Mouse (Mus musculus): ENCODE results near the gene Ugt1a7c. TPM values are rescaled to one million over a fixed set of nuclear protein-coding genes. Genes with fewer than 3 reads are reported as not detected.
"Not testable (repeated sequence)": the region's sequence is repeated elsewhere in the genome, so short reads cannot be mapped to it uniquely, and the experiment has no call there.

Ugt1a7c gene
- polyA plus RNA-seq, 1 experiment: 1.1 TPM

DNA sequence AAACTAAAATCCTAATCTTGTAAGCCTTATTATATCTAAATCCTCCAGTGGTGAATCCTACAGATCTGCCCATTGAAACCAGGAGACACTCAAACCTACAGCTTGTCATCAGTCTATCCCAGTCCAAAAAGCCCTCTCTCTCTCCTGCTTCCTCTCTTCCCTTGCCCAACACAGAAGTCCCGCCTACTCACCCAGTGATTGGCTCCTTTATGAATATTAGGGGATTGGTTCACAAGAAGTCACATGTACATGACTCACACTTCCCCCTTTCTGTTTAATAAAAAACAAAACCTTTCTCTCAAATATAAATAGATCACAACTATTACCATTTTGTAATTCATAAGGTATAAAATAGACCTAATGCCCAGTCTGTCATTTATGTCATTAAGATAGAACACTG is 17.7 kb upstream of the Ugt1a7c start:
- no peak for DNase-seq
- TF ChIP-seq POLR2A (IDR thresholded peaks at IDR 0.05; ENCODE audit: control insufficient read depth, extremely low read depth, insufficient read depth, low read length, poor library complexity) (no peak), CTCF (IDR thresholded peaks at IDR 0.05; ENCODE audit: borderline replicate concordance, control insufficient read depth, extremely low read depth, insufficient read depth, low read length, poor library complexity) (no peak)
- H3K4me1 ChIP-seq (replicated peaks; ENCODE audit: control insufficient read depth, insufficient read depth, low read length): no peaks in the 10 kb centered on the region
- H3K27me3 ChIP-seq (ENCODE audit: control insufficient read depth, insufficient read depth, low read length): no peaks in the 10 kb centered on the region
- no peak overlapping the region for H3K4me3 ChIP-seq (ENCODE audit: control insufficient read depth, insufficient read depth, low read length)
- no peaks in the 10 kb centered on the region for H3K36me3 ChIP-seq (ENCODE audit: control insufficient read depth, insufficient read depth, low read length)
- no peak overlapping the region for H3K27ac ChIP-seq (ENCODE audit: control insufficient read depth, insufficient read depth, low read length)
- 85% methylated on average over 1 of the region's 1 CpGs for WGBS

DNA sequence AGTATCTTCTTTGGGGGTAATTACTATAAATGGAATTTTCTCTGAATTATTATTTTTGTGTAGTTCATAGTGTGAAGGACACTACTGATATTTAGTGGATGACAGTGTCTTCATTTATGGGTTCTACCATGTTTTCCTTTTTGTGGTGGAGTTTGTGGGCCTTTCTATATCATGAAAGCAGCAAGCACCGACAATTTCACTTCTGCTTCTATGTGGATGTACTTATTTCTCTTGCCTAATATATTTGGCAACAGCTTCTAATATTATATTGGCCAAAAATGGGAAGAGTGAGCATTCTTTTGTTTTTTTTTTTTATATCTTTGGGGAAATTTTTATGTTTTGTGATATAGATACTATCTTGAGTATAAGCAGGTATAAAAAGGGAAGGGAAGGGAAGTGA is 13.2 kb upstream of the Ugt1a7c start:
- Histone ChIP-seq H3K36me3 (ENCODE audit: control insufficient read depth, insufficient read depth, low read length) (no peaks in the 10 kb centered on the region), H3K4me3 (ENCODE audit: control insufficient read depth, insufficient read depth, low read length) (no peak overlapping the region), H3K27me3 (ENCODE audit: control insufficient read depth, insufficient read depth, low read length) (no peaks in the 10 kb centered on the region), H3K4me1 (replicated peaks; ENCODE audit: control insufficient read depth, insufficient read depth, low read length) (no peaks in the 10 kb centered on the region), H3K27ac (ENCODE audit: control insufficient read depth, insufficient read depth, low read length) (no peak overlapping the region)
- WGBS: 47% methylated on average over 1 of the region's 1 CpGs
- TF ChIP-seq POLR2A (IDR thresholded peaks at IDR 0.05; ENCODE audit: control insufficient read depth, extremely low read depth, insufficient read depth, low read length, poor library complexity) (no peak), CTCF (IDR thresholded peaks at IDR 0.05; ENCODE audit: borderline replicate concordance, control insufficient read depth, extremely low read depth, insufficient read depth, low read length, poor library complexity) (no peak)
- DNase-seq: no peak

DNA sequence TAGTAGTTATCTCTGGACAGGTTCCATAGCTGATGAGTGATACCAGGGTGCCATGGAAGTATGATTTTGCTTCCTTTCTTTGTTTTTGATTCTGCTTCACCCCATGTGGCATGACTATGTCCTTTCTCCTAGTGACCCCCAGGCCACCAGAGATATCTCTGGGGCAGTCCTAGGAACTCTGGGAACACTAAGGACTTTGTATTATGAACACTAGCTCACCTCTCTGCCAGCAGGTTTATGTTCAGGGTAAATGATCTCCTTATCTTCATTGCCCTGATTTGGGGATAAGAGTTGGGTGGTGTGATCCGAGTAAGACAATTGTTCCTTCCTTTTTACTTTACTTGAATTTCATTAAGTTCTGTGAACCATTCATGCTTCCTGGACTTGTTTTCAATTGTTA is 8.7 kb upstream of the Ugt1a7c start:
- Histone ChIP-seq H3K27ac (ENCODE audit: control insufficient read depth, insufficient read depth, low read length) (no peak overlapping the region), H3K27me3 (ENCODE audit: control insufficient read depth, insufficient read depth, low read length) (no peaks in the 10 kb centered on the region), H3K4me1 (replicated peaks; ENCODE audit: control insufficient read depth, insufficient read depth, low read length) (no peaks in the 10 kb centered on the region), H3K36me3 (ENCODE audit: control insufficient read depth, insufficient read depth, low read length) (no peaks in the 10 kb centered on the region), H3K4me3 (ENCODE audit: control insufficient read depth, insufficient read depth, low read length) (no peak overlapping the region)
- 89% methylated on average over 1 of the region's 1 CpGs for WGBS
- no peak for DNase-seq
- TF ChIP-seq CTCF (IDR thresholded peaks at IDR 0.05; ENCODE audit: borderline replicate concordance, control insufficient read depth, extremely low read depth, insufficient read depth, low read length, poor library complexity): no peak
- no peak for TF ChIP-seq POLR2A (IDR thresholded peaks at IDR 0.05; ENCODE audit: control insufficient read depth, extremely low read depth, insufficient read depth, low read length, poor library complexity)

DNA sequence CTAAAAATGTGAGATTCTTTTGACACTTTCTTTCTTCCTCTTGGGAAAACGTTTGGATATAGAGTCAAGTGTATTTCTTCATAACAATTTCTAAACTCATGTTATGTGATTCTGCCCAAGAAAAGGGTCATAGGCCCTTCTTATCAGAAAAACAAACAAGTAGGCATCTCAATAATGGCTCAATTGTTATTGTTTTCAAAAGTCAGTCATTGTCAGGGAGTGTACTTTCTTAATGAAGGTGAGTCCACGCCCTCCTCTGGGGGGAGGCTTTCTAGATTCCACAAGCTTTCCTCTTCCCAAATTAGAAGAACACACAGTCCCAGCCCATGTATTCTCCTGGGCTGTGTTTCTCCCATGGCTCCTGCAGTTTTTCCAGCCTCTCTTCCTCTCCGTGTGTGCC is 7.3 kb upstream of the Ugt1a7c start, which contains the start of gene Ugt1a8:
Gene Ugt1a8 (plus strand): TSS at position 301 of the 400 bp plus-strand sequence.
- H3K27me3 ChIP-seq (ENCODE audit: control insufficient read depth, insufficient read depth, low read length): no peaks in the 10 kb centered on the region
- 85% methylated on average over 3 of the region's 3 CpGs for WGBS
- TF ChIP-seq CTCF (IDR thresholded peaks at IDR 0.05; ENCODE audit: borderline replicate concordance, control insufficient read depth, extremely low read depth, insufficient read depth, low read length, poor library complexity) (no peak), POLR2A (IDR thresholded peaks at IDR 0.05; ENCODE audit: control insufficient read depth, extremely low read depth, insufficient read depth, low read length, poor library complexity) (no peak)
- no peak within 1 kb of the TSS for H3K4me3 ChIP-seq (ENCODE audit: control insufficient read depth, insufficient read depth, low read length)
- no peak for DNase-seq
- H3K4me1 ChIP-seq (replicated peaks; ENCODE audit: control insufficient read depth, insufficient read depth, low read length): no peaks in the 10 kb centered on the region
- no peaks in the 10 kb centered on the region for H3K36me3 ChIP-seq (ENCODE audit: control insufficient read depth, insufficient read depth, low read length)
- no peak within 1 kb of the TSS for H3K27ac ChIP-seq (ENCODE audit: control insufficient read depth, insufficient read depth, low read length)

- Histone ChIP-seq H3K4me3 (ENCODE audit: control insufficient read depth, insufficient read depth, low read length) (no peak overlapping the region), H3K27me3 (ENCODE audit: control insufficient read depth, insufficient read depth, low read length) (no peaks in the 10 kb centered on the region), H3K27ac (ENCODE audit: control insufficient read depth, insufficient read depth, low read length) (no peak overlapping the region), H3K4me1 (replicated peaks; ENCODE audit: control insufficient read depth, insufficient read depth, low read length) (peaks cover 3% of the 10 kb centered on the region; the same call in 1 of the 2 replicates), H3K36me3 (ENCODE audit: control insufficient read depth, insufficient read depth, low read length) (no peaks in the 10 kb centered on the region)
- DNase-seq: no peak
- no peak for TF ChIP-seq CTCF (IDR thresholded peaks at IDR 0.05; ENCODE audit: borderline replicate concordance, control insufficient read depth, extremely low read depth, insufficient read depth, low read length, poor library complexity)
Measured at GRCm38 (mm10) chr1:88092341-88092740, 2.5 kb upstream of the Ugt1a7c start.

GRCm38 (mm10) chr1:88094270-88094676 is 589 bp upstream of the Ugt1a7c start:
- WGBS: 25% methylated on average over 3 of the region's 3 CpGs
- not testable (repeated sequence) for H3K27ac ChIP-seq (ENCODE audit: control insufficient read depth, insufficient read depth, low read length); H3K4me1 ChIP-seq (replicated peaks; ENCODE audit: control insufficient read depth, insufficient read depth, low read length); H3K4me3 ChIP-seq (ENCODE audit: control insufficient read depth, insufficient read depth, low read length); H3K36me3 ChIP-seq (ENCODE audit: control insufficient read depth, insufficient read depth, low read length); DNase-seq; H3K27me3 ChIP-seq (ENCODE audit: control insufficient read depth, insufficient read depth, low read length)

- not testable (repeated sequence) for H3K27me3 ChIP-seq (ENCODE audit: control insufficient read depth, insufficient read depth, low read length); H3K27ac ChIP-seq (ENCODE audit: control insufficient read depth, insufficient read depth, low read length)
- WGBS: 93% methylated on average over 3 of the region's 3 CpGs
Measured at GRCm38 (mm10) chr1:88098546-88098945, 3.7 kb downstream of the Ugt1a7c start.

DNA sequence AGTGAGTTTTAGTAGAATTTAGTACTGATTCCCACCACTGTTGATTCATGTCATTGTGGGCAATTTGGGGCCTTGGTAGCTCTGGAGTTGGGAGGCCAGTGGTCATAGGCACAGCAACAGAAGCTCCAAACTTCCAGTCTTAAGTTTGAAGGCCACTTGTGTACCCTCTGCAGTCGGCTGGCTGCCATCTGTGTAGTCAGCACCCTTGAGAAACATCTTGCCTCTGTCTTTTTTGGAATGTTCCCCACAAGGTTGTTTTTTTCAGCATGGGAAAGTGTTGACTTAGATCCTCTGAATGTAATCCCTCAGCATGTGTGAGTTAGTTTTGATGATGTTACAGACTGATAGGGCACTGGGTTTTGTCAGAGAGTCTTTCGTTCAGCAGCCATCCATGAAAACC is 4.8 kb downstream of the Ugt1a7c start:
- not testable (repeated sequence) for H3K27me3 ChIP-seq (ENCODE audit: control insufficient read depth, insufficient read depth, low read length); DNase-seq; H3K4me3 ChIP-seq (ENCODE audit: control insufficient read depth, insufficient read depth, low read length); H3K27ac ChIP-seq (ENCODE audit: control insufficient read depth, insufficient read depth, low read length); H3K4me1 ChIP-seq (replicated peaks; ENCODE audit: control insufficient read depth, insufficient read depth, low read length); H3K36me3 ChIP-seq (ENCODE audit: control insufficient read depth, insufficient read depth, low read length)
- 87% methylated on average over 2 of the region's 2 CpGs for WGBS

More at GRCm38 (mm10) chr1:88098546-88098945, 3.7 kb downstream of the Ugt1a7c start:
- H3K36me3 ChIP-seq (ENCODE audit: control insufficient read depth, insufficient read depth, low read length); H3K4me1 ChIP-seq (replicated peaks; ENCODE audit: control insufficient read depth, insufficient read depth, low read length); DNase-seq; H3K4me3 ChIP-seq (ENCODE audit: control insufficient read depth, insufficient read depth, low read length): not testable (repeated sequence)

DNA sequence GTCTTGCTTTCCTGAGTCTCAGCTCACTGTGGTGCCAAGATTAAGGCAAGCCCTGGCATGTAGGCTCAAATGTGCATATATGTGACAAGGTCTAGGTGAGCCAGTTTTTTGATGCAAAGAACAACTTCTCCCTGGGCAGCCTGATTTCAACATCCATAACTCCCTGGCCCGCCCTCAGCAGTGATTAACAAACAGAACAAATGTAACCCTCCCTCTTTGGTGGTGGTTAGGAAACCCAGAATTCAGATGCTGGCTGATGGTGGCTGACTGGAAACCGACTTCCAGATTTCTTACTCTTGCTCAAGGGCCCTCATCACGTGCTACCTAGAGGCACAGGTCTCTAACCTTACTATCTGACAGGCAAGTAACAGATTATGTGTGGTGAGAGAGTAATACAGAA is 8.2 kb downstream of the Ugt1a7c start, which contains the start of gene Ugt1a6b:
Gene Ugt1a6b (plus strand): TSS at position 234 of the 400 bp plus-strand sequence.
- H3K36me3 ChIP-seq (ENCODE audit: control insufficient read depth, insufficient read depth, low read length); H3K4me3 ChIP-seq (ENCODE audit: control insufficient read depth, insufficient read depth, low read length); DNase-seq; H3K27ac ChIP-seq (ENCODE audit: control insufficient read depth, insufficient read depth, low read length); H3K4me1 ChIP-seq (replicated peaks; ENCODE audit: control insufficient read depth, insufficient read depth, low read length); H3K27me3 ChIP-seq (ENCODE audit: control insufficient read depth, insufficient read depth, low read length): not testable (repeated sequence)
- WGBS: 43% methylated on average over 3 of the region's 3 CpGs

DNA sequence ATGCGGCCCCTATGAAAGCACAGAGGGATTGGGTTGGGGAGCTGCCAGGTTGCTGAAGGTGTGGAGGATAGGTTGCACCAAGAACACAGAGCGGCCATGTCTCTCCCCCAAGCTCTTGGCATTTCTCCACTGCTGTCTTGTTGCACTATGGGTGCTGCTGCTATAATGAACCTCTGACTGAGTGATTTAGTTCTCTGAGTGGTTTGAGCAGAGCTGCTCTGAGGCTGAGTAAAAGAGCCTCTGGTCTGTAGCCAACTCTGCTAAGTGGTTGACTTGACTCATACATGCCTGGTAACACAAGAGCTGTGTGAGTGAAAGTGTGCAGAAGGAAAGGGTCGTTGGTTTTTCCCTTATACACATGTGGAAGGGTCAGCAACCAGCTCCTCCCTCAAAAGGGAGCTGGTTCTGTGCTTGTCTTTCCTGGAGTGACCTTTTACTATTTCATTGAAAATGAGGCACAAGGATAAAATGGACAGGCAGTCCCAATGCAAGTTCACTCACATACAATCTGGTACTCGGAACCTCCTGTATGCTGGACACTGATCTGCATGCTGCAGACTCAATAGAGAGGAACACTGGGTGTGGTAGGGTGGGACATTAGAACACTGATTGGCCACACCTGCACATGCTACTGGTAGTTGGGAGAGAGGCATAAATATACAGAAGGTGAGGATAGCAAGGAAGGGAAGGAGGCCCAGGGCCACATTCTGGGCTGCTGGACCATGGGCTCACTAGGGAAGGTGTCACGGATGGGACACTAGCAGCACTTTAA is 9.0 kb downstream of the Ugt1a7c start:
- H3K27ac ChIP-seq (ENCODE audit: control insufficient read depth, insufficient read depth, low read length); H3K4me3 ChIP-seq (ENCODE audit: control insufficient read depth, insufficient read depth, low read length); DNase-seq; H3K4me1 ChIP-seq (replicated peaks; ENCODE audit: control insufficient read depth, insufficient read depth, low read length); H3K36me3 ChIP-seq (ENCODE audit: control insufficient read depth, insufficient read depth, low read length); H3K27me3 ChIP-seq (ENCODE audit: control insufficient read depth, insufficient read depth, low read length): not testable (repeated sequence)
- WGBS: 85% methylated on average over 5 of the region's 5 CpGs

All from thymus, adult 2 months (tissue).